Mouse (Mus musculus): ENCODE data around the gene Rapgef3. TPM values are rescaled to one million over a fixed set of nuclear protein-coding genes. Genes with fewer than 3 reads are reported as not detected.

Rapgef3 gene
- total RNA-seq, 2 experiments from 2014 or later: 35.7 to 52.9 TPM

GRCm38 (mm10) chr15:97752491-97752890 lies 15.3 kb downstream of the Rapgef3 start:
- intact Hi-C loops (cut with DNase I): no loop called here
- DNase-seq (ENCODE audit: low spot score in 2 of 2): no peak

DNA sequence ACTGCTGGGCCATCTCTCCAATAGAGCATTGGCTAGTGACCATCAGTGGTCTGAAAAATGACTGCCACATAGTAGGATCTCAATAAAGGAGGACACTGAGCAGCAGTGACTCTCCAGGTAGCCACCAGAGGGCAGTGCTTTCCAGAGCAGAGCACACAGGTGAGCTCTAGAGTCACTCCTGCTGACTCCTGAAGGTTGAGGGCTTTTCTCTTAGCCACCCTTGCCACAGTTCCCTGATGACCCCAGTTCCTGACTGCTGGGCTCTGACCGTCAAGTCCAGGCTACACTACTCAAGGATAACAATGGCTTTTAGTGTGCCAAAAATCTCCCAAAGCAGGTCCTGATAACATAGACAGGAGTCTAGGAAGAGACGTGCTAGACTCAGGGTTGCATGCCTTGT lies 16.1 kb downstream of the Rapgef3 start:
- DNase-seq (ENCODE audit: low spot score in 2 of 2): no peak
- intact Hi-C loops (cut with DNase I): loop anchor here (2.0 kb wide), 1 partner anchor 15 kb away; the partner anchor contains the start of gene Rapgef3

DNA sequence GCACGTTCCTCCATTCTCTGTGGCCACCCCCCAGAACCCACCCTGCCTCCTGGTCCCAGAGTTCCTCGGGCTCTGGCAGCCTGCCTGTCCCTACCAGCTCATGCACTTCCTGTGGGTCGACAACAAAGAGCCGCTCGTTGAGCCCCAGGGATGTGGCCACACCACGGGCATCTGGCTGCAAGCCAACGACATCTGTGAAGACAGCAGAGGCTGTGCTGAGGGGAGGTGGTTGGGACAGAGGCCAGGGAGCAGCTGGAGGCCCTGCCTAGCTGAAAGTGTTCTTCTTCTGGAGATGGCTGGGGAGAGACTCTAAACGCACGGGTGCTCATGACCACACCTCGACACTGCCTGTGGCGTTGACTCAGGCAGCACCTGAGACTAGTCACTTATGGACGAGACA lies 17.1 kb downstream of the Rapgef3 start:
- intact Hi-C loops (cut with DNase I): loop anchor here (2.0 kb wide), 1 partner anchor 16 kb away; the partner anchor contains the start of gene Rapgef3
- DNase-seq (ENCODE audit: low spot score in 2 of 2): peak; percentile 67 to 73

GRCm38 (mm10) chr15:97749841-97750240 lies 17.9 kb downstream of the Rapgef3 start:
- no peak for DNase-seq (ENCODE audit: low spot score in 2 of 2)
- intact Hi-C loops (cut with DNase I): loop anchor here (2.0 kb wide), 1 partner anchor 17 kb away; the partner anchor contains the start of gene Rapgef3

DNA sequence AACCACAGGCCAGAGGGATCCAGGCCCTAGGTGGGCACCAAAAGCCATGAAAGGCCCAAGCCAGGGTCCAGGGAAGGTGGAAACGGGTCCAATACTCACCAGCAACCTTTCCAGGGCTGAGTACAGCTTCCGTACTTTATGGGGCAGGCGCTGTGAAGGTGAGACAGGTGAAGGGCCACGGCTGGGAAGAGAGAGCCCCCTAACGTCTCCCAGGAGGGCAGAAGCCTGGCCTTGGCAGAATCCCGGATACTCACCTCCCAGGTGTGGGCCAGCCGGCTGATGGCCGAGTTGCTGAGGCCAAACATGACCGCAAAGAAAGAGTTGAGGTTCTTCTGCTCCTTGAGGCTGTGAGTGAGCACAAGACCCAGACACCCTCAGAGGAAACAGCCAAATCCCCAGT lies 18.4 kb downstream of the Rapgef3 start:
- intact Hi-C loops (cut with DNase I): no loop called here
- no peak for DNase-seq (ENCODE audit: low spot score in 2 of 2)

- intact Hi-C loops (cut with DNase I): no loop called here
- DNase-seq (ENCODE audit: low spot score in 2 of 2): no peak
These were observed 18.8 kb downstream of the Rapgef3 start for GRCm38 (mm10) chr15:97748964-97749363.

DNA sequence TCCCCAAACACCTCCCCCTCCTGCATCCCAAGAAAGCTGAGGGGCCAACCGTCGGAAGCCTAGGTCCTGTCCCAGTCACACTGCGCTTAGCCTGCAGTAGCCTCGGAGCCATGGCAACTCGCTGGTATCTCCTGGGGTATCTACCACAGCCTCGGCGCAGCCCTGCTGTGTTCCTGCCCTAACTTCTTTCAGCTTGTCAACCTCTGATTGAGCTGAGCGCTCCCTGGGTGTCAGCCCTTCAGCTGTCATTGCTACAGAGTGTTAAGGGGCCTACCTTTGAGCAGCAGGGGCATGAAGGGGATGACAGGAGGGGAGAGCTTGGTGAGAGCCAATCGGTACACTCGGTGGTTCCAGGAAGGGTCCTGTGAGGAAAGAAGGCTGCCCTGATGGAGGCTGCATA lies 19.5 kb downstream of the Rapgef3 start:
- intact Hi-C loops (cut with DNase I): no loop called here

GRCm38 (mm10) chr15:97747486-97747885 lies 20.3 kb downstream of the Rapgef3 start:
- intact Hi-C loops (cut with DNase I): no loop called here

More for the DNA sequence above, 19.5 kb downstream of the Rapgef3 start:
- no peak for DNase-seq (ENCODE audit: low spot score in 2 of 2)

GRCm38 (mm10) chr15:97746748-97747147 lies 21.0 kb downstream of the Rapgef3 start:
- intact Hi-C loops (cut with DNase I): no loop called here
- no peak for DNase-seq (ENCODE audit: low spot score in 2 of 2)

More at GRCm38 (mm10) chr15:97747486-97747885, 20.3 kb downstream of the Rapgef3 start:
- no peak for DNase-seq (ENCODE audit: low spot score in 2 of 2)

DNA sequence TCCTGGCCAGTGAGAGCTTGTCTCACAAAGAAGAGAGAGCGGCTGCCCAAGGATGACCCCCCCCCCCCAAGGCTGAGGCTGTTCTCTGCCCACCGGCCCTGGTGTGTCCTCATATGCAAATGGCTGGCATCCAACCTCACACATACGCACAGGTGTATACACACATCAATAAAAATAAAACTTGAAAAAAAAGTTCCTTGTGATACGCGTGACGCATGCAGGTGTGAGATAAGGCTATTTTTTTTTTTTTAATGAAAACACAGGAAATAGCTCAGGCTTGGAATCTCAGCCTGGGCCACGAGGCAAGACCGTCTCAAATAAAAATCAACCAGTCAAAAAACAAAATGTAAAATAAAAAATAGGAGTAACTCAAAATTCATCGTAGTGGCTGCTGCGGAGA lies 21.5 kb downstream of the Rapgef3 start:
- DNase-seq (ENCODE audit: low spot score in 2 of 2): no peak
- intact Hi-C loops (cut with DNase I): no loop called here

GRCm38 (mm10) chr15:97745331-97745730 lies 22.4 kb downstream of the Rapgef3 start:
- intact Hi-C loops (cut with DNase I): no loop called here
- no peak for DNase-seq (ENCODE audit: low spot score in 2 of 2)

DNA sequence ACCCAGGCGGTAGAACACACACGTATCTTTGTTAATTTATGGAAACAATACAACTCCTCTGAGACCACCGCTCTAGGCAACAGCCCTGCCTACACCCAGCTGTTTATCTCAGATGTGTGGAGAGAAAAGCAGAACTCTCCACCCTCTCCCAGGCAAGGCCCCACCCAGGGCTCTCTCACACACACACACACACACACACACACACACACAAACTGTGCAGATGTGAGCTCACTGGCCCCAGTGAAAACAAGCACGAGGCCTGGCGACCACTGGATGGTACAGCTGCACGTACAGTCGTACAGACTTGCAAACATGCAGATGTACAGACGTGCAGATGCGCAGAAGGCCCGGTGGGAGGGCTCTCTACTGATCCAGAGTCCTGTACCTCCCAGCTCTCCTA lies 22.8 kb downstream of the Rapgef3 start:
- no peak for DNase-seq (ENCODE audit: low spot score in 2 of 2)
- intact Hi-C loops (cut with DNase I): no loop called here

DNA sequence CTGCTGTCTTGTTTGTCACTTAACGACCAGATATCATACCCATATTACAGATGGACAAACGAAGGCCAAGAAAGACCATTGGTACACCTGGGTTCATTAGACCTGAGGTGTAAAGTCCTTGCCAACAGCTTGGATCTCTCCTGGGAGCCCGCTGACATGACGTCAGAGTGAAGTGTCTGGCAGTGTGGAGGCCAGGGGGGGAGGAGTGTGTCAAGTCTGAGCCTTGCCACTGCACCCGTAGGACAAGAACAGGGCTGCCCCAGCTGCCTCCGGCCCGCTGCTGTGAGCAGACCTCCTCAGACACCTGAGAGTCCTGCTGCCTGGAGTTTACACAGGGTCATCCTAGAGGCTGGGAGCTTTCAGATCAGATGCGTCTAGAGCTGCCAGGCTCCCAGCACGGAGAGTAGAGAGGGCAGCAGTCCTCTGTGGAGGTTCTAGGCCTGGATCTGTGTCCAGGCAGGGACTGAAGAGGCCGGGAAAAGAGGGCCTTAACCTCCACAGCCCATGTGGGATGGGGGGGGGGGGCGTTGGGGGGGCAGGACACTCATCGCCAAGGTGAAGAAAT lies 23.7 kb downstream of the Rapgef3 start:
- intact Hi-C loops (cut with DNase I): no loop called here
- no peak for DNase-seq (ENCODE audit: low spot score in 2 of 2)

DNA sequence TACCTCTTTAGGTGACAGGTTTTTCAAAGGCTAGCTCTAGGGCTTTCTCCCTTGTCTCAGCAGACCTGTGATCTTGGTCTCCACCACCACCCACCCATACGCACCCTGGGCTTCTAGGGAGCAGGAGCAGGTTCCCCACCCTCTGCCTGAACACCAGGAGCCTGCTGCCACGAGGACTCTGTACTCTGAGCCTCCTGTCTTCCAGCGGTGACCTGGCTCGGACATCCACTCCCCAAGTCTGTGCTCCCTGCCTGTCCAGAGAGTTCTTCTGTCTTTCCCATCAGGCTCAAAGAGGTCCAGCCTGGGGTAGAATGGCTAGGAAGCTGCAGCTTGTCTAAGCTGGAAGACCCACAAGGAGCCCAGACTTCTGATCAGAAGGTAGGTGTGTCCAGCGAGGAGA lies 24.6 kb downstream of the Rapgef3 start:
- intact Hi-C loops (cut with DNase I): no loop called here
- DNase-seq (ENCODE audit: low spot score in 2 of 2): no peak

GRCm38 (mm10) chr15:97742600-97742999 lies 25.2 kb downstream of the Rapgef3 start:
- no peak for DNase-seq (ENCODE audit: low spot score in 2 of 2)
- intact Hi-C loops (cut with DNase I): no loop called here

DNA sequence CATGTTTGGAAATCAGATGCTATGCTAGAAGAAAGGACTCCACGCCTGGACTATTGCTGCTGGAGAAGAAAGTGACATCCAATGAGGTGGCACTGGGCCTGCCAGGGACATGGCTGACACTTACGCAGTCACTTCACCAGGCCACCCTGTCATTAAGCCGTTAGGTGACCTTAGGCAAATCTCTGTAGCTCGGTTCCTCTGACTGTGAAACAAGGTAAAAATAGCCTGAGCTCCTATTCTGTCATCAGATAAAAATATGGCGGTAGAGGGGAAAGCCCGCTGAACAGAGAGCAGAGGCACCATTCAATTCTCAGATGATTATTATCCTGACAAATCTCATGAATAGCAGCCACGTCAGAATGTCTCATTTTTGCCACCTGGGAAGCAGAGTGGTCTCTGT lies 25.7 kb downstream of the Rapgef3 start:
- DNase-seq (ENCODE audit: low spot score in 2 of 2): no peak
- intact Hi-C loops (cut with DNase I): no loop called here

DNA sequence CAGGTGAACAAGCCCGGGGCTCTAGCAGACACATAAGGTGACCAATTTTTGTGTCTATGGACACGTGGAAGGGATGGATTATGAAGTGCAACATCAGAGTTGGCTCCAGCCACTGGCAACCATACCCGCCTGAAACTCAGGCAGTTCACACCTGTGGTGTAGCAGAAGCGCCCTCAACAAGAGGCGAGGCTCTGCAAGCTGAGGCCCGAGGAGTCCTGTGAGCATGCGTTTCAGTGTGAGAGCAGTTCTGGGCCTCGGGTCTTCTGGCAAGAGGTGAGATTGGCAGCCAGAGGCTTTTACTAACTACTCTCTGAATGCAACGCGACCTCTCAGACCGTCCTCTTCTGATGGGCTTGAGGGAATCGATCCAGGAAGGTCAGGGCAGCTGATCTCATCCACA lies 26.1 kb downstream of the Rapgef3 start:
- intact Hi-C loops (cut with DNase I): no loop called here

DNA sequence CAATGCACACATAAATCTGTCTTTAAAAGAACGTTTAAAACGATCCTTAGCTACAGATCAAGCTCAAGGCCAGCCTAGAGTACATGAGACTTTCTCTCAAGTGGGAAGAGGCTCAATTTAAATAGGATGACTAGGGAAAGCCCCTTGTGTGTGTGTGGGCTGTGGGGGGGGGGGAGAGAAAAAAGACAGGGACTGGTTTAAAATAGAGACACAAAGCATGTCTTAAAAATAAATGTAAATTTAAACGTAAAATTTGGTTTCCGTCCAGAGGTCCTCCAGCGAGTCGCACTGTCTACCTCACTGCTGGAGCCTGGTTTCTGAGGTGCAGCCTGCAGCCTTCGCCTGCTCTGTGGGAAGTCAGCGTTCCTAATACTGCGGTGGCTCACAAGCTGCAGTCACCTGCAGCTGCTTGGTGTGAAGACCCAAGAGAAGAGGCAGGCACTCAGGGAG lies 27.5 kb downstream of the Rapgef3 start:
- intact Hi-C loops (cut with DNase I): no loop called here
- no peak for DNase-seq (ENCODE audit: low spot score in 2 of 2)

More for the DNA sequence above, 26.1 kb downstream of the Rapgef3 start:
- DNase-seq (ENCODE audit: low spot score in 2 of 2): no peak

DNA sequence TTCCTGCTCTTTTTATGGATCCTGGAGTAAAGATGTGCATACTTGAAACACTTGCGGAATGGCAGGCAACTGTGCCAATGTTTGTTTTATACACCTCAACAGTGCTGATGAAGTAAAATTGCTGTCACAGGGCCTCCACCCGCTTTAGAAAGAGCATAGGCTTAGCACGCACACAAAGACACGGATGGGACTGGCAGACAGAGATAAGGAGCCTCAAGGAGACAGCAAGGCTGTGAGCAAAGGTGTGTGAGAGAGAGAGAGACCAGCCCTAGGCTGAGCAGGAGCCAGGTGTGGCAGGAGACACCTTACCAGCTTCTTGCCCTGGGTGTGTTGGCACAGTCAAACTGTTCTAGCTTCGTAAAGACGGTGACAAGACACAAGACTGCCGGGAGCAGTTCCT lies 28.8 kb downstream of the Rapgef3 start:
- intact Hi-C loops (cut with DNase I): no loop called here
- DNase-seq (ENCODE audit: low spot score in 2 of 2): no peak

DNA sequence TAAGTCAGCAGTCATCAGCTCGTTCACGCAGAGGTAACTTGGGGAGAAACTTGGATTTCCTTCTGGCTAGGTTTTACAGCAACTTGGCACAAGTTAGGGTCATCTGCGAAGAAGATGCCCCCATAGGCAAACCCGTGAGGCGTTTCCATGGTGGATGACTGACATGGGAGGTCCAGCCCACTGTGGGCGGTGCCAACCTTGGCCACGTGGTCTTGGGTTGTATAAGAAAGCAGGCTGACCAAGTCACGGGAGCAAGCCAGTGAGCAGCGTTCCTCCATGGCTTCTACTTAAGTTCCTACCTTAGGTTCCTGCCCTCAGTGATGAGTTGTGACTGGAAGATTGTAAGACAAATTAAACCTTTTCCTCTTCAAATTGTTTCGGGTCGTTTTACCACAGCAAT lies 35.8 kb downstream of the Rapgef3 start:
- intact Hi-C loops (cut with DNase I): no loop called here
- no peak for DNase-seq (ENCODE audit: low spot score in 2 of 2)

- no peak for DNase-seq (ENCODE audit: low spot score in 2 of 2)
- intact Hi-C loops (cut with DNase I): no loop called here
These were observed 36.7 kb downstream of the Rapgef3 start, which contains the start of gene Endou for GRCm38 (mm10) chr15:97731111-97731510. Gene Endou, minus strand, starts transcription at chr15:97731339.

- no peak for DNase-seq (ENCODE audit: low spot score in 2 of 2)
- intact Hi-C loops (cut with DNase I): no loop called here
These were observed 37.4 kb downstream of the Rapgef3 start for GRCm38 (mm10) chr15:97730365-97730764.
